Mouse (Mus musculus) mesoderm, embryonic 11.5 days (tissue): ENCODE measurements around the gene Rpe.
A peak's percentile ranks its signal among the peaks of the same experiment; 100 is the strongest.
"Not testable (repeated sequence)": the region's sequence is repeated elsewhere in the genome, so short reads cannot be mapped to it uniquely, and the experiment has no call there.

Experiments used
- DNase-seq: peaks from one replicate; pipeline ENCODE4 v3.0.0-alpha.2; 2012; ENCODE audit warnings: low read depth, low spot score

Rpe gene

GRCm38 (mm10) chr1:66700693-66701575 lies at the start of gene Rpe:
Gene Rpe, plus strand, starts transcription at chr1:66700831.
- DNase-seq: peak; percentile 94

GRCm38 (mm10) chr1:66655119-66655746 lies 45.4 kb upstream of the Rpe start:
- DNase-seq: peak; percentile 65

- peak; percentile 63 for DNase-seq
Measured at GRCm38 (mm10) chr1:66655747-66656119, 44.9 kb upstream of the Rpe start.

- no peak for DNase-seq
Measured at GRCm38 (mm10) chr1:66671475-66671874, 29.2 kb upstream of the Rpe start.

GRCm38 (mm10) chr1:66672812-66673211 lies 27.8 kb upstream of the Rpe start:
- DNase-seq: no peak

GRCm38 (mm10) chr1:66677928-66678327 lies 22.7 kb upstream of the Rpe start:
- no peak for DNase-seq

- DNase-seq: no peak
Measured at GRCm38 (mm10) chr1:66678662-66679061, 22.0 kb upstream of the Rpe start.

DNA sequence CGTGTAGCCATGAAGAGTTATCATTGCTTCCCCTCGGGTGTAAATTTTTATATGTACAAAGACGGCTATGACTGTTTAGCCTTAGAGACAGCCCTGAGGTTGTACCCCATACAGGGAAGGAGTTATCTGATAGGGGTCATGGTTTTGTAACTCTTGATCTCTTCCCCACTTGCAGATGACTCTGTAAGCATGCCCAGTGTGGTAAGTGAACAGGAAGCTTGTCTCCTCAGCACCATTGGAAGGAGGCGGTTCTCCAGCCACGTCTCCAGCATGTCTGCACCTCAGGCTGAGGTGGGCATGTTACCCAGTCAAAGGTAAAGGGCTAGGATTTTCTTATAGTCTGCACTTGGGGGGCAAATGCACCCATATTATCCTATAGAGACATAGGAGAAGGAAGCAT lies 17.7 kb upstream of the Rpe start:
- DNase-seq: no peak

- DNase-seq: no peak
Measured at GRCm38 (mm10) chr1:66691772-66692171, 8.9 kb upstream of the Rpe start.

DNA sequence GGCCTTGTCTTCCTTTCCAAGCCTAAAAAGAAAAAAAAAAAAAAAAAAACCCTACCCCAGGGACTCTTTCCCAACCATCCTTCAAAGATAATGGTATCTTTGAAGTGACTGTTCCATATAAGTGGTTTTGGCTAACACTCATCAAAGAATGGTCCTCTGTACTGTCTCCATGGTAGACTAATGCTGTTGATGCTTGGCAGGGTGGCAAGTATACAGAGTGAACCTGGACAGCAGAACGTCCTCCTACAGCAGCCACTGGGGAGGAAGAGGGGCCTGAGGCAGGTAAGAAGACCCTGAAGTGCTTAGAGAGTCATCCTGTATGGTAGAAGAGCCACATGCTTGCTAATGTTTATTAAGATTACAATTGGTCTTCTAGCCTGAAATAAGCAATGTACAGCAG lies 8.3 kb upstream of the Rpe start:
- DNase-seq: no peak

- DNase-seq: no peak
Measured at GRCm38 (mm10) chr1:66692780-66693392, 7.7 kb upstream of the Rpe start.

DNA sequence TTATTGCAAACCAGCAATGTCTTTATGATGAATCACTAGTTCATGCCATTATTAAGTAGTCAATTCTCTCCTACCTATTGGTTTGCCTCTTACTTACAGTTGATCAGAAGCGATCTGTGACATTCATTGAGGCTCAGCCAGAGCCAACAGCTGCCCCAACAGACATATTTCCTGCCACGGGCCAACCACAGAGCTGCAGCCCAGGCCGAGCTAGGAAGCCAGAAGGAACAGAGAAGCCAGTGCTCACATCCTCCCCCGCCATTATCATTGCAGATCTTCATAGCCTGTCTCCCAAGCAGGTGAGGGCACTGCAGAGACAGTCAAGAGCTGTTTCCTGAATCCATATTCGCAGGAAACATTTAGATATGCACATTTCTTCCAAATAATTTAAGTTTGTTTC lies 6.4 kb upstream of the Rpe start:
- DNase-seq: no peak

DNA sequence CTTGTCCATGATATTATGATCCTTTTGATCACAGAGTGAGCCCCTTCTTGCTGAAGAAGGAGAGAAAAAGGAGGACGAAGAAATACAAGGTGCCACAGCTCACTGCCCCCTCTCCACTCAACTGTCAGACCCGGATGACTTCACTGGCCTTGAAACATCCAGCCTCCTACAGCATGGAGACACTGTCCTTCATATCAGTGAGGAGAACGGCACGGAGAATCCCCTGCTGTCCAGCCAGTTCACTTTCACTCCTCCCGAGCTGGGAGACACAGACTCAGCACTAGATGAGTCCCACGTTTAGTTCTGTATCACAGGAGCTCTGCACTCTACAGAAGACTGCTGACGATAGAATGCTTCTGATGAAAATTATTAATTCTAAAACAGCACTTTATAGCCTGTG lies 5.3 kb upstream of the Rpe start:
- no peak for DNase-seq

DNA sequence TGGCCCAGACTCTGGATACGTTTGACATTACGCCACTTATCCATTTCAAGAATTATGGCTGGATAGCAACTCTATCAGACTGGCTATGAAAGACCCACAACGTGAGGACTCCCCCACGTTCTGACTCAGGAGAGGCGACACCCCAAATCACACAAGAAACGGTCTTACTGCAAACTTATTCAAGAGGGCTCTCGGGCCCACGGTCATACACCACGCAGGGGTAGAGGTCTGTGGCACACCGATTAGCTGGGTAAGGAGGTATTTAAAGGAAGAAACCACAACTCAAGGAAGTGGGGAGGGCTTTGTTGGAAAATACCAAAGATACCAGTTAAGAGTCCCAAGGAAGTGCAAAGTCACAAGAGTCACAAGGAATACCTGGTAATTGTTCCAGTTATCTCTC lies 1.0 kb upstream of the Rpe start:
- not testable (repeated sequence) for DNase-seq

GRCm38 (mm10) chr1:66700149-66700692 lies 410 bp upstream of the Rpe start:
- DNase-seq: no peak

- DNase-seq: no peak
Measured at GRCm38 (mm10) chr1:66701576-66701940, 927 bp downstream of the Rpe start.

DNA sequence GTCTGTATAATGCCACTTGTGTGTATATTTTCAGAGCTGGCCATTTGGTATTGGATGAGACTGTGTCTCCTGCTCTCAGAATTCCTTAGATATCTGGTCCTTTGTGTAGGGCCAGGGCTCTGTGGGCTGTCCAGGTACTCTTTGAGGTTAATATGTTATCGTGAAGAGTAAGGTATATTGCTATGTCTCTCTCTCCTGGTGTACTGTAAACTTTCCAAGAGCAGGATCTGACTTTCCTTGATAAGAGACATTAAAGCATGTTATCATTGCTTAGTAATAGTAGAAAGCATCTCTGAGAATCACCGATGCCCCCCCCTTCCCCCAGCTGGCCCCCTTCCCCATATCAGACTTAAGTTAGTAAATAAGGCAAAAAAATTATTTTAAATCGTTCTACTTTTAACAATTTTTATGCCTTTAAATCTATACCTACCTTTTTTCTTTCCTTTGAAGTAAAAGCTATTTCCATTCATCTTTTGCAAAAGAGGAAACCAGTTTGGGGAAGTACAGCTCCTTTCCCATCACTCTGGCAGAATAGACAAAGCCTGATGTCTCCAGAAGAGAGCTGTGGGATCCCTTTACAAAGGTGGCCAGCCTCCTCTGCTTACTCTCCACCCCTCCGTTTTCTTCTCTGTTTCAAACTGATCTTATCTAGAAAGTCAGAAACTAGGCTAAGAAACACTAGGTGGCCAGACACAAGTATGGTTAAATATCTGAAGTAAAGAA lies 2.2 kb downstream of the Rpe start:
- no peak for DNase-seq

DNA sequence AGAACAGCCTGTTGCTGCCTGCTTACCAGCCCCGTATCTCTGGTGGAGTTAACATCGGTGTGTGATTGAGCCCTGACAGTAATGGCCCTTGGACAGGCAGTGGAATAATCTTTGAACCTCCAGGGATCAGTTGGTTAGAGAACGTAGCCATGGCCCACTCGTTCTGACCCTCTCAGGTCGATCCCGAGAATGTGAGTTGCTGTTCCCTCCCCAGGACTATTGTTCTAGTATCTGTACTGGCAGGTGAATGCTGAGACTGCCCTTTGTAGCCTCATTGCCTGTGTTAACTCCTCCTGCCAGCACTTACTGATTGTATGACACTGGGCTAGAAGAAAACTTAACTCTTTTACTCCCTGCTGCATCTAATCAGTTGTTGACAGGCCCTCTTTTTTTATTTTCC lies 3.9 kb downstream of the Rpe start:
- no peak for DNase-seq

DNA sequence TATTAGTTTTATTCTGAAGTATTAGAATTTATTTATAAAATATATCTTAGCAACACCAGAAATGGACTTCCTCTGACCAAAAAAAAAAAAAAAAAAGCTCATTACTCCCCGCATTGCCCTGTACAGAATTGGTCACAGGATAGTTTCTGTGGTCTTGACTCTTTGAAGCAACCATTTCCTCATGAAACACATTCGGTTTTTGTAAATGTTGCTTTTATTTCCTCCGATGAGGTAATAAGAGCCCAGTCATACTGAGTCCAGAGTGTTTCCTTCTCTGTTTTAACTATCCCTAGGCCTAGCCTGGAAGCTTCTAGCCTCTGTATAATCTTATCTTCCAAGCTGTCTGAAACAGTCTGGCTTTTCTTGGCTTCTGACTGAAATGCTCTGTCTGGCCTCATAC lies 12.2 kb downstream of the Rpe start:
- DNase-seq: no peak

GRCm38 (mm10) chr1:66730581-66730980 lies 29.9 kb downstream of the Rpe start:
- no peak for DNase-seq

- DNase-seq: no peak
Measured at GRCm38 (mm10) chr1:66768764-66769163, 68.1 kb downstream of the Rpe start.
